Mouse (Mus musculus) splenic B cell, adult 2 months (primary cell): ENCODE data around the gene Smpx.

Experiments
- DNase-seq: peaks from one replicate; pipeline ENCODE4 v3.0.0-alpha.2; 2011; ENCODE audit warnings: low read depth, low spot score
- H3K27me3 ChIP-seq: 2 replicates; pipeline ENCODE4 v1.6.1; 2012; ENCODE audit warnings: mild to moderate bottlenecking, low read length, moderate library complexity, mixed read lengths; ENCODE audit not compliant: control insufficient read depth, poor library complexity, insufficient read depth, severe bottlenecking
- H3K36me3 ChIP-seq: 2 replicates; pipeline ENCODE4 v1.6.1; 2012; ENCODE audit warnings: mild to moderate bottlenecking, low read length, moderate library complexity, mixed read lengths; ENCODE audit not compliant: control insufficient read depth, poor library complexity, insufficient read depth, severe bottlenecking

Gene Smpx

GRCm38 (mm10) chrX:157734341-157734740 lies 35.6 kb downstream of the Smpx start:
- H3K27me3 ChIP-seq, result no peaks in the 10 kb centered on the region
- no peaks in the 10 kb centered on the region for H3K36me3 ChIP-seq
- DNase-seq, result no peak

- Histone ChIP-seq H3K27me3 (no peaks in the 10 kb centered on the region), H3K36me3 (no peaks in the 10 kb centered on the region)
- DNase-seq, result no peak
Observed at GRCm38 (mm10) chrX:157747815-157748544, 49.3 kb downstream of the Smpx start.

- Histone ChIP-seq H3K36me3 (no peaks in the 10 kb centered on the region), H3K27me3 (no peaks in the 10 kb centered on the region)
- no peak for DNase-seq
Observed at GRCm38 (mm10) chrX:157754559-157754958, 55.8 kb downstream of the Smpx start.

DNA sequence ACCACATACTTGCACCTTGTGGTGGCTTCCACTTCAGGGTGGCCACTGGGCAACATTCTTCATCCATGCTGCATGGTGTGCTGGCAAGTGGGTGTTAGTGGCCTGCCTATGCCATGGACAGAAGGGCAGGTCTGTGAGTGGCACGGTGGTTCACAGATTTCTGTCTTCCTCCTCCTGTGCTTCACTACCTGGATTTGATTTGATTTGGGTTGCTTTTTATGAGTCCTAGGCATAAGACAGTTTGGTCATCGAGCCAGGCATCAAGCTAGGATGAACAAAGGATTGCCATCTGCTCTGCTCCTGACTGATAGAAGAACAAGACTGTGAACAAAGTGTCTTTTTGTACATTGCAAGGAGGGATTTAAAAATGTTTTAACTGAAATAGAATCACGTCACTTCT lies 63.8 kb downstream of the Smpx start:
- no peak for DNase-seq
- H3K27me3 ChIP-seq, result no peaks in the 10 kb centered on the region
- H3K36me3 ChIP-seq, result no peaks in the 10 kb centered on the region

DNA sequence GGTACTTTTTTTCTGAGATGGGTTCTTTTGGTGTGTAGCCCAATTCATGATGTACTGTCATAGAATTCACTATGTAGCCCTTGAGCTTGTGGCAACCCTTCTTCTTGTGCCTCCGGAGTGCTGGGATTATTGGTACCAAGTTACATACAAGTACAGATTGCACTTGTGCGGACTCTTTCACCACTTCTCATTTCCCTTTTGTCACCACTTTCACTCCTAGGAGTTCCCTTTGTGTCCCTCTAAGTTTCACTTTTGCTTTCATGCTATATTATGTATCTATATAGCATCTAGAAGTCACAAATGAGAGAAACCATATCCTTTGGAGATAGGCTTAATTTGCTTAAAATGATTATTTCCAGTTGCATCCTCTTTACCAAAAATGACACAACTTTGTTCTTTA lies 103.0 kb downstream of the Smpx start:
- Histone ChIP-seq H3K36me3 (no peaks in the 10 kb centered on the region), H3K27me3 (no peaks in the 10 kb centered on the region)
- DNase-seq, result no peak
